20 mouse cellular contexts compared by ENCODE assay signal in the genomic region with DNA sequence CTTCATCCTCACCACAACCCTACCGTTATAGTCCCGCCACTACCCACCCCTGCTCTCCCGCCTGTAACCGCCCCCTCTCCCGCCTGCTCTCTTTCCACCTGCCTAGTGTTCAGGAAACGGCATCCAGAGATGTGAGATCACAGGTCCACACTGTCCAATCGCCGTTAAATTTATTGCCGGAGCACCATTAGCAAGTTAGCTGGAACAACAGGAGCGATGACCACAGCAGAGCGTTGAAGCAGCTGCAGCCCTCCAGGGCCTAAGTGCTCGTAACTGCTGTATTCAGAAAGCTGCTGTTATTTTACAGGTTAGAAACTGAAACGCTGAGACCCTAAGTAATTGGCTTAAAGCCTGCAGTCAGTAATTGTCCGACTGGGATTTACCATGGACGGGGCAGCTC.
A peak's percentile ranks its signal among the peaks of the same experiment; 100 is the strongest.
DNase-seq lines count a peak whose midpoint lies in the region; ATAC-seq lines count a peak whose summit lies in the region.
"Had no signal": no experiment of that assay in that cellular context is flagged by ENCODE, and none has a peak within 500 bp of the region (broad histone marks: within the 10 kb centered on the region; RNA-seq: fewer than 3 reads in every experiment).

No protein-coding gene starts in this region.

- ATAC-seq in hindbrain, embryonic 14.5 days (ENCODE audit: low FRiP score), result 0 out of 2 replicates have a peak, but pooled peaks have one; percentile 11
- ATAC-seq in hindbrain, embryonic 11.5 days (ENCODE audit: low FRiP score), result no peak
- peak; percentile 66 for ATAC-seq in limb, embryonic 11.5 days (ENCODE audit: insufficient number of reproducible peaks, low FRiP score, low TSS enrichment, low read depth)
- peak; percentile 62 for ATAC-seq in limb, embryonic 13.5 days (ENCODE audit: low FRiP score, low read depth)
- no peak for ATAC-seq in intestine, embryonic 16.5 days
- ATAC-seq: inflammation-experienced regulatory T-cells, adult 6 months had no signal

- H3K4me2 ChIP-seq in hindbrain, embryonic 14.5 days (replicated peaks), result no peak overlapping the region
- no peak overlapping the region for H3K4me2 ChIP-seq in hindbrain, embryonic 11.5 days (replicated peaks; ENCODE audit: low read depth, low read length)
- no peak overlapping the region for H3K4me2 ChIP-seq in limb, embryonic 11.5 days (ENCODE audit: low read depth, severe bottlenecking)
- no peak overlapping the region; the same call in 1 of the 2 replicates for H3K4me2 ChIP-seq in limb, embryonic 13.5 days (replicated peaks)
- no peak overlapping the region for H3K4me2 ChIP-seq in intestine, embryonic 16.5 days (ENCODE audit: low read depth, low read length)
- H3K4me2 ChIP-seq: embryonic facial prominence, embryonic 15.5 days; lung, embryonic 15.5 days; midbrain, embryonic 11.5 days had no signal

- no peak overlapping the region for H3K27ac ChIP-seq in hindbrain, embryonic 14.5 days
- no peak overlapping the region for H3K27ac ChIP-seq in hindbrain, embryonic 11.5 days (ENCODE audit: low read depth, low read length)
- H3K27ac ChIP-seq in limb, embryonic 11.5 days (replicated peaks; ENCODE audit: low read depth, low read length), result no peak overlapping the region
- H3K27ac ChIP-seq in limb, embryonic 10.5 days, result no peak overlapping the region; the same call in 1 of the 2 replicates
- H3K27ac ChIP-seq in limb, embryonic 13.5 days, result no peak overlapping the region; the same call in 1 of the 2 replicates
- no peak overlapping the region for H3K27ac ChIP-seq in intestine, embryonic 16.5 days (ENCODE audit: low read length)
- H3K27ac ChIP-seq: embryonic facial prominence, embryonic 15.5 days; gastrocnemius, adult 2 months; heart, embryonic 10.5 days; liver, embryonic 14.5 days; lung, embryonic 15.5 days had no signal

- H3K9ac ChIP-seq in hindbrain, embryonic 14.5 days, result no peak overlapping the region
- no peak overlapping the region for H3K9ac ChIP-seq in hindbrain, embryonic 11.5 days (ENCODE audit: low read depth, low read length)
- no peak overlapping the region for H3K9ac ChIP-seq in limb, embryonic 11.5 days (ENCODE audit: low read length)
- H3K9ac ChIP-seq in limb, embryonic 13.5 days, result no peak overlapping the region
- no peak overlapping the region for H3K9ac ChIP-seq in intestine, embryonic 16.5 days (ENCODE audit: low read depth, low read length)
- H3K9ac ChIP-seq: embryonic facial prominence, embryonic 15.5 days; liver, embryonic 14.5 days; lung, embryonic 15.5 days had no signal

- no peaks in the 10 kb centered on the region for H3K9me3 ChIP-seq in hindbrain, embryonic 14.5 days (ENCODE audit: control insufficient read depth, low read length)
- no peaks in the 10 kb centered on the region for H3K9me3 ChIP-seq in hindbrain, embryonic 11.5 days (ENCODE audit: control insufficient read depth, low read length)
- H3K9me3 ChIP-seq in limb, embryonic 11.5 days (ENCODE audit: control insufficient read depth, low read length), result no peaks in the 10 kb centered on the region
- H3K9me3 ChIP-seq in limb, embryonic 10.5 days (replicated peaks), result no peaks in the 10 kb centered on the region
- H3K9me3 ChIP-seq in limb, embryonic 13.5 days, result no peaks in the 10 kb centered on the region
- no peaks in the 10 kb centered on the region for H3K9me3 ChIP-seq in intestine, embryonic 16.5 days (ENCODE audit: control insufficient read depth, low read length)
- H3K9me3 ChIP-seq: embryonic facial prominence, embryonic 15.5 days; heart, embryonic 10.5 days; lung, embryonic 15.5 days had no signal

- peaks cover 5% of the 10 kb centered on the region for H3K4me1 ChIP-seq in hindbrain, embryonic 14.5 days (replicated peaks; ENCODE audit: control insufficient read depth, insufficient read depth, low read length)
- H3K4me1 ChIP-seq in hindbrain, embryonic 11.5 days (replicated peaks; ENCODE audit: control insufficient read depth, insufficient read depth, low read length), result no peaks in the 10 kb centered on the region
- H3K4me1 ChIP-seq in limb, embryonic 11.5 days (ENCODE audit: control insufficient read depth, insufficient read depth, low read length), result no peaks in the 10 kb centered on the region
- peaks cover 20% of the 10 kb centered on the region for H3K4me1 ChIP-seq in limb, embryonic 10.5 days
- H3K4me1 ChIP-seq in limb, embryonic 13.5 days, result peaks cover 11% of the 10 kb centered on the region
- H3K4me1 ChIP-seq in intestine, embryonic 16.5 days (ENCODE audit: control insufficient read depth, insufficient read depth, low read length), result no peaks in the 10 kb centered on the region
- H3K4me1 ChIP-seq: embryonic facial prominence, embryonic 15.5 days; lung, embryonic 15.5 days had no signal

- H3K4me3 ChIP-seq in hindbrain, embryonic 14.5 days (replicated peaks; ENCODE audit: low read length), result no peak overlapping the region
- H3K4me3 ChIP-seq in hindbrain, embryonic 11.5 days (ENCODE audit: low read depth, low read length), result no peak overlapping the region
- no peak overlapping the region for H3K4me3 ChIP-seq in limb, embryonic 11.5 days (ENCODE audit: low read depth, low read length)
- H3K4me3 ChIP-seq in limb, embryonic 10.5 days, result no peak overlapping the region
- H3K4me3 ChIP-seq in limb, embryonic 13.5 days, result no peak overlapping the region
- no peak overlapping the region for H3K4me3 ChIP-seq in intestine, embryonic 16.5 days (ENCODE audit: low read length)
- H3K4me3 ChIP-seq: embryonic facial prominence, embryonic 15.5 days; gastrocnemius, adult 2 months; heart, embryonic 10.5 days; lung, embryonic 15.5 days had no signal

- DNase-seq in hindbrain, embryonic 14.5 days (ENCODE audit: low spot score), result no peak
- no peak for DNase-seq in hindbrain, embryonic 11.5 days (ENCODE audit: low spot score)
- DNase-seq in limb, embryonic 11.5 days (ENCODE audit: low spot score), result peak; percentile 47
- DNase-seq in limb, embryonic 10.5 days (ENCODE audit: low spot score), result no peak
- DNase-seq in ZHBTc4 (ENCODE audit: low read depth, low spot score), result peak; percentile 34
- no peak for DNase-seq in layer of hippocampus, postnatal 36 days
- DNase-seq: adrenal gland, postnatal 36 days; B cell, adult 2 months; gastrocnemius, adult 2 months; kidney, adult 8-10 months; lung, postnatal 4 days; thymus, postnatal 25 days had no signal

- no peaks in the 10 kb centered on the region for H3K36me3 ChIP-seq in hindbrain, embryonic 14.5 days (replicated peaks; ENCODE audit: control insufficient read depth, insufficient read depth)
- no peaks in the 10 kb centered on the region for H3K36me3 ChIP-seq in hindbrain, embryonic 11.5 days (ENCODE audit: control insufficient read depth, insufficient read depth, low read length)
- H3K36me3 ChIP-seq in limb, embryonic 11.5 days (ENCODE audit: control insufficient read depth, insufficient read depth, low read length), result no peaks in the 10 kb centered on the region
- H3K36me3 ChIP-seq in limb, embryonic 10.5 days, result no peaks in the 10 kb centered on the region
- no peaks in the 10 kb centered on the region for H3K36me3 ChIP-seq in limb, embryonic 13.5 days
- no peaks in the 10 kb centered on the region for H3K36me3 ChIP-seq in intestine, embryonic 16.5 days (ENCODE audit: control insufficient read depth, insufficient read depth, low read length)
- H3K36me3 ChIP-seq: embryonic facial prominence, embryonic 15.5 days; heart, embryonic 10.5 days; lung, embryonic 15.5 days had no signal

- WGBS in hindbrain, embryonic 14.5 days, result 76% methylated on average over 15 of the region's 15 CpGs
- WGBS in hindbrain, embryonic 11.5 days, result 77% methylated on average over 15 of the region's 15 CpGs
- WGBS in limb, embryonic 11.5 days, result 39% methylated on average over 15 of the region's 15 CpGs
- 65% methylated on average over 15 of the region's 15 CpGs for WGBS in limb, embryonic 10.5 days
- WGBS in limb, embryonic 13.5 days, result 26% methylated on average over 15 of the region's 15 CpGs
- 76% methylated on average over 15 of the region's 15 CpGs for WGBS in intestine, embryonic 16.5 days

- H3K27me3 ChIP-seq in hindbrain, embryonic 14.5 days (ENCODE audit: control insufficient read depth, insufficient read depth, low read length), result no peaks in the 10 kb centered on the region
- H3K27me3 ChIP-seq in hindbrain, embryonic 11.5 days (ENCODE audit: control insufficient read depth, insufficient read depth, low read length), result no peaks in the 10 kb centered on the region
- no peaks in the 10 kb centered on the region for H3K27me3 ChIP-seq in limb, embryonic 11.5 days (ENCODE audit: control insufficient read depth, insufficient read depth, low read length)
- no peaks in the 10 kb centered on the region for H3K27me3 ChIP-seq in limb, embryonic 10.5 days (ENCODE audit: low read depth, poor library complexity, severe bottlenecking)
- H3K27me3 ChIP-seq in limb, embryonic 13.5 days, result peaks cover 6% of the 10 kb centered on the region
- H3K27me3 ChIP-seq in intestine, embryonic 16.5 days (replicated peaks; ENCODE audit: control insufficient read depth, insufficient read depth, low read length), result no peaks in the 10 kb centered on the region
- H3K27me3 ChIP-seq: embryonic facial prominence, embryonic 15.5 days; lung, embryonic 15.5 days had no signal

Comparison
In these comparisons a context has a peak if more than half of its experiments do, and no peak if none do; other contexts are left out.
1. ATAC-seq: peak in hindbrain, embryonic 14.5 days (single experiment), limb, embryonic 11.5 days (single experiment) and limb, embryonic 13.5 days (single experiment); none in hindbrain, embryonic 11.5 days (single experiment) and intestine, embryonic 16.5 days (single experiment).
2. DNase-seq: peak in limb, embryonic 11.5 days (single experiment) and ZHBTc4 (single experiment); none in hindbrain, embryonic 14.5 days (single experiment), hindbrain, embryonic 11.5 days (single experiment), limb, embryonic 10.5 days (single experiment) and layer of hippocampus, postnatal 36 days (0 of 2).